Mouse (Mus musculus) cortical plate, adult 2 months (tissue): ENCODE results near the gene Rpl23a. TPM values are rescaled to one million over a fixed set of nuclear protein-coding genes. Genes with fewer than 3 reads are reported as not detected.
"Not testable (repeated sequence)": the region's sequence is repeated elsewhere in the genome, so short reads cannot be mapped to it uniquely, and the experiment has no call there.

ENCODE experiments used
- H3K27ac ChIP-seq: fragments of 200-500 bp; 2 replicates; pipeline ENCODE4 v1.5.1; 2012; ENCODE audit warnings: low read length, control low read depth, inconsistent platforms; ENCODE audit not compliant: insufficient read depth
- H3K4me1 ChIP-seq: fragments of 200-500 bp; 2 replicates; pipeline ENCODE4 v1.6.1; 2011; ENCODE audit warnings: low read length; ENCODE audit not compliant: control insufficient read depth, insufficient read depth
- H3K4me3 ChIP-seq: fragments of 200-500 bp; 2 replicates; pipeline ENCODE4 v1.5.1; 2011; ENCODE audit warnings: mild to moderate bottlenecking, low read length, control low read depth; ENCODE audit not compliant: insufficient read depth
- CTCF ChIP-seq: fragments of 200-500 bp; IDR thresholded peaks from 2 replicates; pipeline ENCODE4 v1.5.1; 2011; ENCODE audit warnings: mild to moderate bottlenecking, control low read depth, low read length; ENCODE audit not compliant: insufficient read depth; ENCODE audit errors: extremely low read depth
- POLR2A ChIP-seq: fragments of 200-500 bp; IDR thresholded peaks from 2 replicates; pipeline ENCODE4 v1.6.1; 2011; ENCODE audit warnings: mild to moderate bottlenecking, low read length, control low read depth; ENCODE audit not compliant: insufficient read depth; ENCODE audit errors: extremely low read depth
- polyA plus RNA-seq: library from polyadenylated mRNA; depleted of rRNA; stranded (reverse); fragments of >200 nt; gene quantifications from 2 replicates; pipeline ENCODE4 v1.2.3, GENCODE M21; 2012; rRNA removed

Rpl23a gene
- polyA plus RNA-seq, 1 experiment, result 1,200 TPM

GRCm38 (mm10) chr11:78136132-78136531, 47.3 kb downstream of the Rpl23a start:
- no peak for TF ChIP-seq CTCF
- no peak for TF ChIP-seq POLR2A
- H3K27ac ChIP-seq, result no peak overlapping the region
- no peaks in the 10 kb centered on the region; the same call in 1 of the 2 replicates for H3K4me1 ChIP-seq
- H3K4me3 ChIP-seq, result no peak overlapping the region

GRCm38 (mm10) chr11:78135314-78135713, 48.1 kb downstream of the Rpl23a start:
- H3K27ac ChIP-seq, H3K4me1 ChIP-seq, H3K4me3 ChIP-seq: not testable (repeated sequence)

GRCm38 (mm10) chr11:78134344-78134743, 49.0 kb downstream of the Rpl23a start:
- TF ChIP-seq POLR2A (no peak), CTCF (no peak)
- H3K4me1 ChIP-seq, result no peaks in the 10 kb centered on the region; the same call in 1 of the 2 replicates
- no peak overlapping the region for H3K4me3 ChIP-seq
- H3K27ac ChIP-seq, result no peak overlapping the region

- H3K4me3 ChIP-seq, result no peak overlapping the region
- TF ChIP-seq POLR2A (no peak), CTCF (no peak)
- H3K4me1 ChIP-seq, result no peaks in the 10 kb centered on the region; the same call in 1 of the 2 replicates
Measured at GRCm38 (mm10) chr11:78133915-78134314, 49.5 kb downstream of the Rpl23a start.

More at GRCm38 (mm10) chr11:78133915-78134314, 49.5 kb downstream of the Rpl23a start:
- H3K27ac ChIP-seq, result no peak overlapping the region

Other genes starting within 250 kb of the Rpl23a start
- 37.7 and 43.2 TPM in 2 replicates for gene Phf12, start 200.8 kb downstream of the Rpl23a start, polyA plus RNA-seq
- 5.7 and 7.1 TPM in 2 replicates for gene Dhrs13, start 151.3 kb downstream of the Rpl23a start, polyA plus RNA-seq
- gene Flot2, start 145.7 kb downstream of the Rpl23a start, polyA plus RNA-seq, result 163 and 170 TPM in 2 replicates
- 26.0 and 26.1 TPM in 2 replicates for gene Eral1, start 103.2 kb downstream of the Rpl23a start, polyA plus RNA-seq
- 19.1 and 19.5 TPM in 2 replicates for gene Fam222b, start 88.9 kb downstream of the Rpl23a start, polyA plus RNA-seq
- 17.1 and 19.6 TPM in 2 replicates for gene Traf4, start 18.0 kb downstream of the Rpl23a start, polyA plus RNA-seq
- 5.4 and 6.2 TPM in 2 replicates for gene Nek8, start 6.9 kb downstream of the Rpl23a start, polyA plus RNA-seq
- 83.0 and 84.4 TPM in 2 replicates for gene Tlcd1, start 6.9 kb downstream of the Rpl23a start, polyA plus RNA-seq
- gene Rab34, start 4.8 kb upstream of the Rpl23a start, polyA plus RNA-seq, result 46.6 and 56.0 TPM in 2 replicates
- 6.2 TPM in 2 replicates for gene Proca1, start 9.8 kb upstream of the Rpl23a start, polyA plus RNA-seq
- gene Sdf2, start 62.2 kb upstream of the Rpl23a start, polyA plus RNA-seq, result 111 and 115 TPM in 2 replicates
- gene Supt6, start 62.4 kb upstream of the Rpl23a start, polyA plus RNA-seq, result 39.9 and 40.1 TPM in 2 replicates
- gene 2610507B11Rik, start 78.2 kb upstream of the Rpl23a start, polyA plus RNA-seq, result 101 and 103 TPM in 2 replicates
- 31.8 and 39.1 TPM in 2 replicates for gene BC030499, start 107.3 kb upstream of the Rpl23a start, polyA plus RNA-seq
- 29.6 and 35.1 TPM in 2 replicates for gene Spag5, start 117.9 kb upstream of the Rpl23a start, polyA plus RNA-seq
- gene Aldoc, start 139.4 kb upstream of the Rpl23a start, polyA plus RNA-seq, result 1,609 and 1,659 TPM in 2 replicates
- gene Pigs, start 144.8 kb upstream of the Rpl23a start, polyA plus RNA-seq, result 69.3 and 77.3 TPM in 2 replicates
- gene Unc119, start 159.9 kb upstream of the Rpl23a start, polyA plus RNA-seq, result 65.3 and 68.4 TPM in 2 replicates
- gene Foxn1, start 203.0 kb upstream of the Rpl23a start, polyA plus RNA-seq, result 0.02 TPM in 2 replicates
- gene Slc13a2, start 238.6 kb upstream of the Rpl23a start, polyA plus RNA-seq, result 0.04 TPM in 1 of 2 replicates, not detected in the other